Mouse (Mus musculus): ENCODE measurements around the gene Pfkp. TPM values are rescaled to one million over a fixed set of nuclear protein-coding genes. Genes with fewer than 3 reads are reported as not detected.

The Pfkp gene
- total and polyA plus RNA-seq, 3 experiments = 47.2 to 67.4 (median 48.1) TPM

DNA sequence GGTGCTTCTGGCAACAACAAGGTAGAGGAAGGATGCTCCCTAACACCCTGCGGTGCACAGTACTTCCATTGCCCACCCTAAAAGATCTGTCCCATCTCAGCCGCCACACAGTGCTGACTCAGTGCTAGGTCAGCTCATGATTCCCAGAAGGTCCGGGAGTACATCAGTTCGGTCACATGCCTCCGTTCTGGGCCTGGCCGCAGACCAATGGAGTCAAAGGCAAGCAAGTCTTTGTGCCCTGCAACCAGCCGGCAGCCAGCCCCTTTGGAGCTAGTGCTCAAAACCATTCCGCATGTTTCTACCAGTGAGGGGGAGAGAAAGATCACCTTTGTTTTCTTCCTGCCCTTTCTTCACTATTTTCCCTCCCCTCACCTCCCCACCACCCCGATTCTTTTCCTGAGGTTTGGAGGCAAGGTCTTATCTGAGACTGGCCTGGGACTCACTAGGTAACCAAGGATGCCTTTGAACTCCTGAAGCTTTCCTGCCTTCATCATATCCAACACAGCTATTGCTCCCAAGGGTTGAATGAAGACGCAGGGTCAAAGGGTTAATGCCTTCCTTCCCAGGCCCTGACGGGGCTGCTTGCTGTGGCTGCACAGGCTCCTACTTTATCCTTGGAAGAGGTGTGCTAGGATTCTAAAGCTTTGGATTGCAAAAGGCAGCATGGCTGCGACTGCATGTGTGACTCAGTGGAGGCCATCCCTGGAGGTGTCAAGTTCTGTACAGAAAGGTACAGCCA, 16.6 kb downstream of the Pfkp start:
- Histone ChIP-seq H3K4me1 (ENCODE audit: control insufficient read depth, insufficient read depth, low read length) (peaks cover 10% of the 10 kb centered on the region), H3K79me2 (replicated peaks; ENCODE audit: control insufficient read depth, insufficient read depth, low read length) (no peaks in the 10 kb centered on the region), H3K36me3 (ENCODE audit: control insufficient read depth, insufficient read depth, low read length) (peaks cover 4% of the 10 kb centered on the region), H3K9ac (ENCODE audit: low read depth, low read length) (no peak overlapping the region), H3K27ac (no peak overlapping the region), H3K4me3 (no peak overlapping the region), H3K27me3 (ENCODE audit: control insufficient read depth, insufficient read depth, low read length) (no peaks in the 10 kb centered on the region)
- 73% methylated on average over 12 of the region's 12 CpGs for WGBS
- TF ChIP-seq EP300 (IDR thresholded peaks at IDR 0.05; ENCODE audit: insufficient read depth, low read depth, low read length) (no peak), POLR2A (IDR thresholded peaks at IDR 0.05; ENCODE audit: insufficient read depth, low read depth, low read length) (no peak), CTCF (IDR thresholded peaks at IDR 0.05) (no peak)
- intact Hi-C loops (cut with DNase I) = no loop called here
- peak in 1 of 2 experiments; percentile 56 for DNase-seq

- Histone ChIP-seq H3K79me2 (replicated peaks; ENCODE audit: control insufficient read depth, insufficient read depth, low read length) (no peaks in the 10 kb centered on the region), H3K27me3 (ENCODE audit: control insufficient read depth, insufficient read depth, low read length) (no peaks in the 10 kb centered on the region), H3K36me3 (ENCODE audit: control insufficient read depth, insufficient read depth, low read length) (peaks cover 3% of the 10 kb centered on the region), H3K27ac (no peak overlapping the region), H3K9ac (ENCODE audit: low read depth, low read length) (no peak overlapping the region), H3K4me3 (no peak overlapping the region), H3K4me1 (ENCODE audit: control insufficient read depth, insufficient read depth, low read length) (peaks cover 8% of the 10 kb centered on the region)
- no peak for TF ChIP-seq EP300 (IDR thresholded peaks at IDR 0.05; ENCODE audit: insufficient read depth, low read depth, low read length)
- TF ChIP-seq POLR2A (IDR thresholded peaks at IDR 0.05; ENCODE audit: insufficient read depth, low read depth, low read length) = no peak
- TF ChIP-seq CTCF (IDR thresholded peaks at IDR 0.05) = no peak
- WGBS = 66% methylated on average over 5 of the region's 5 CpGs
- intact Hi-C loops (cut with DNase I) = no loop called here
- DNase-seq = no peak
Observed at GRCm38 (mm10) chr13:6630660-6631059, 17.9 kb downstream of the Pfkp start.

- intact Hi-C loops (cut with DNase I) = loop anchor here (5.0 kb wide), 1 partner anchor 57 kb away; no protein-coding TSS in a partner anchor
- H3K27ac ChIP-seq = no peak overlapping the region
- WGBS = 58% methylated on average over 5 of the region's 5 CpGs
Observed at GRCm38 (mm10) chr13:6629927-6630326, 18.6 kb downstream of the Pfkp start.

DNA sequence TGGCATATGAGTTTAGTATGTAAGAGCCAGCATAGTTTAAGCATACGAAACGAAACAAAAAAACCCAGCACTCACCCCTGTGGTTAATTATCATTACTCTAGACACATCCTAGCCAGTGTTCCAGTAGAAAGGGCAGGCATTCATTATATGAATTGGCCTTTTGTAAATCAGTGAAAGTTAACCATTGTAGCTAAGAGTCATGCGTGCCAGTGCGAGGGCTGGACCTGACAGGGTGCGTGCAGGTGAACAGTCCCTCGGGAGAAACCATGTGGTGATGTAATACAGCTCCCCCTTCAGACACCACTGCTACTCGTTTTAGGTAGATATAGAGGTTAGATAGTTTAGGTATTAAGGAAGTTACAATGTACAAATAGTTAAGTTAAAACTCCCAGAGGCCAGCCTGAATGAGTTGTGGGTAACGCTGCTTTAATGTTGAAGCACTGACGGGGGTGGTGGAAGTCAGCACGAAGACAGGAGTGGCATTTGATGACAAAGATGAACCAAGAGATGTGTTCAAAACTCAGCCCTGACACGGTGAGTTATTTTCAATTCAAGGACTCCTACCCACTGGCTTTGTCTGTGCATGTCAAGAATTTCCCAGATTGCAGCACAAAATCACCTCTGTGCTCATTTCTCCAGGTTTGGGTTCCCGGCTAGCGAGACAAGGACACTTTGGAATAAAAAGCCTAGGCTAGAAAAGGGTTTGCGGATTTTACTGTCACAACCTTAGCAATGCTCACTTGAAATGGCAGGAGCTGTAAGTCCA, 19.4 kb downstream of the Pfkp start:
- 91% methylated on average over 14 of the region's 14 CpGs for WGBS
- Histone ChIP-seq H3K4me1 (ENCODE audit: control insufficient read depth, insufficient read depth, low read length) (peaks cover 7% of the 10 kb centered on the region; the same call in 1 of the 2 replicates), H3K27ac (no peak overlapping the region), H3K27me3 (ENCODE audit: control insufficient read depth, insufficient read depth, low read length) (no peaks in the 10 kb centered on the region), H3K36me3 (ENCODE audit: control insufficient read depth, insufficient read depth, low read length) (peaks cover 3% of the 10 kb centered on the region), H3K4me3 (no peak overlapping the region), H3K79me2 (replicated peaks; ENCODE audit: control insufficient read depth, insufficient read depth, low read length) (no peaks in the 10 kb centered on the region), H3K9ac (ENCODE audit: low read depth, low read length) (no peak overlapping the region)
- TF ChIP-seq EP300 (IDR thresholded peaks at IDR 0.05; ENCODE audit: insufficient read depth, low read depth, low read length) (no peak), CTCF (IDR thresholded peaks at IDR 0.05) (no peak)
- no peak for DNase-seq
- intact Hi-C loops (cut with DNase I) = loop anchor here (5.0 kb wide), 1 partner anchor 58 kb away; no protein-coding TSS in a partner anchor

More at GRCm38 (mm10) chr13:6629927-6630326, 18.6 kb downstream of the Pfkp start:
- Histone ChIP-seq H3K27me3 (ENCODE audit: control insufficient read depth, insufficient read depth, low read length) (no peaks in the 10 kb centered on the region), H3K36me3 (ENCODE audit: control insufficient read depth, insufficient read depth, low read length) (peaks cover 3% of the 10 kb centered on the region), H3K79me2 (replicated peaks; ENCODE audit: control insufficient read depth, insufficient read depth, low read length) (no peaks in the 10 kb centered on the region), H3K4me3 (no peak overlapping the region), H3K9ac (ENCODE audit: low read depth, low read length) (no peak overlapping the region), H3K4me1 (ENCODE audit: control insufficient read depth, insufficient read depth, low read length) (peaks cover 7% of the 10 kb centered on the region; the same call in 1 of the 2 replicates)
- DNase-seq = no peak
- TF ChIP-seq POLR2A (IDR thresholded peaks at IDR 0.05; ENCODE audit: insufficient read depth, low read depth, low read length) (no peak), EP300 (IDR thresholded peaks at IDR 0.05; ENCODE audit: insufficient read depth, low read depth, low read length) (no peak), CTCF (IDR thresholded peaks at IDR 0.05) (no peak)

DNA sequence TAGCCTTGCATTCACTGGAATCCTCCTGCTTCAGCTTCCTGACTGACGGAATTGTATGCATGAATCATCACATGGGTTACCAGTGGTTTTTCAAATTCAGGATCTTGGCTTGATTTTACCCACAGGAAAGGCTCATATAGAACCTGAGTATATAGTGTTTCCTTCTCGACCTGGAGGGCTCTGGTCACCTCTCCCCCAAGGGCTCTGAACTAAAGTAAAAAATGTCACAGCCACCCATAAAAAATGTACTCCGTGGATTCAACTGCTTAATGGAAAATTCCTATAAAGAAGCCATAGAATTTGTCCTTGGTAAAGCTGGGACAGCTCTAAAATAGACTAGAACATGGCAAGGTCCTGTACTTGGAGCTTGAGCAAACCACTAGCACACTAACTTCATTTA, 20.3 kb downstream of the Pfkp start:
- H3K9ac ChIP-seq (ENCODE audit: low read depth, low read length) = no peak overlapping the region
- H3K79me2 ChIP-seq (replicated peaks; ENCODE audit: control insufficient read depth, insufficient read depth, low read length) = no peaks in the 10 kb centered on the region
- peaks cover 4% of the 10 kb centered on the region; the same call in 1 of the 2 replicates for H3K4me1 ChIP-seq (ENCODE audit: control insufficient read depth, insufficient read depth, low read length)
- H3K36me3 ChIP-seq (ENCODE audit: control insufficient read depth, insufficient read depth, low read length) = peaks cover under 1% of the 10 kb centered on the region
- H3K4me3 ChIP-seq = no peak overlapping the region
- no peak for TF ChIP-seq EP300 (IDR thresholded peaks at IDR 0.05; ENCODE audit: insufficient read depth, low read depth, low read length)
- TF ChIP-seq POLR2A (IDR thresholded peaks at IDR 0.05; ENCODE audit: insufficient read depth, low read depth, low read length) = no peak
- no peak for TF ChIP-seq CTCF (IDR thresholded peaks at IDR 0.05)
- no peaks in the 10 kb centered on the region for H3K27me3 ChIP-seq (ENCODE audit: control insufficient read depth, insufficient read depth, low read length)
- no peak overlapping the region for H3K27ac ChIP-seq
- intact Hi-C loops (cut with DNase I) = loop anchor here (5.0 kb wide), 1 partner anchor 59 kb away; no protein-coding TSS in a partner anchor
- WGBS = 84% methylated on average over 3 of the region's 3 CpGs
- no peak for DNase-seq

Measured in heart, adult 2 months (tissue).